Mouse (Mus musculus) lung, postnatal 0 days (tissue): ENCODE data around the gene Tubb3.

Source experiments
- CTCF ChIP-seq: IDR thresholded peaks from 2 replicates; pipeline ENCODE4 v1.5.1; 2016; ENCODE audit warnings: antibody characterized with exemption, mild to moderate bottlenecking
- EP300 ChIP-seq: IDR thresholded peaks from 2 replicates; pipeline ENCODE4 v1.6.1; 2016; ENCODE audit warnings: antibody characterized with exemption, mild to moderate bottlenecking, control low read depth

DNA sequence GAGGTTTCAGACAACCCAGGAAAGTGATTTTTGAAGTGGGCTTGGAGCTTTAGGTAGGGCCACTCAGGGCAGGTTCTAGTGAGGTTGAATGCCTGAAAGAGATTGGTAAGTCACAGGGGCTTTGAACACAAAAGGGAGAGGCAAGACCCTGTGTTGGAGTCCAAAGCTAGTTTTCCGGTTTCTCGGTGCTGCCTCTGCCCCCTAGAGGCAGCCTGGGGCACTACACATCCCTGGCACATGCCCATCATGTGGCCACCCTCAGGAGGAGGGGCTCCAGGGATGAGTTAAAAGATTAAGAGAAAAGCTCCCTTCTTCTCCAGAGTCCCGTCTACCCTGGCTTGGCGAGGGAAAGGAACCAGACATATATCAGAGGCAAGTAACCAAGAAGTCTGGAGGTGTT lies 4.4 kb upstream of the Tubb3 start, which contains the start of gene Mc1r:
- no peak for TF ChIP-seq EP300
- TF ChIP-seq CTCF, result peak; percentile 82
